Mouse (Mus musculus) thymus, adult 2 months (tissue): ENCODE data around the gene Cuedc2. TPM values are rescaled to one million over a fixed set of nuclear protein-coding genes. Genes with fewer than 3 reads are reported as not detected.

Experiments used
- DNase-seq: peaks from one replicate; pipeline ENCODE4 v3.0.0; 2021
- H3K27ac ChIP-seq: fragments of 200-500 bp; 2 replicates; pipeline ENCODE4 v1.5.1; 2012; ENCODE audit warnings: low read length, control low read depth; ENCODE audit not compliant: control insufficient read depth, insufficient read depth
- H3K27me3 ChIP-seq: fragments of 200-500 bp; 2 replicates; pipeline ENCODE4 v1.6.1; 2012; ENCODE audit warnings: mild to moderate bottlenecking, low read length, moderate library complexity, mixed read lengths; ENCODE audit not compliant: control insufficient read depth, insufficient read depth
- H3K36me3 ChIP-seq: fragments of 200-500 bp; 2 replicates; pipeline ENCODE4 v1.6.1; 2012; ENCODE audit warnings: mild to moderate bottlenecking, low read length, moderate library complexity; ENCODE audit not compliant: control insufficient read depth, insufficient read depth
- H3K4me1 ChIP-seq: fragments of 200-500 bp; replicated peaks from 2 replicates; pipeline ENCODE4 v1.6.1; 2012; ENCODE audit warnings: low read length; ENCODE audit not compliant: control insufficient read depth, insufficient read depth
- H3K4me3 ChIP-seq: fragments of 200-500 bp; 2 replicates; pipeline ENCODE4 v1.5.1; 2012; ENCODE audit warnings: mild to moderate bottlenecking, low read length, control low read depth, moderate library complexity; ENCODE audit not compliant: control insufficient read depth, insufficient read depth
- CTCF ChIP-seq: fragments of 200-500 bp; IDR thresholded peaks from 2 replicates; pipeline ENCODE4 v1.5.1; 2012; ENCODE audit warnings: mild to moderate bottlenecking, control low read depth, low read length, moderate library complexity, borderline replicate concordance; ENCODE audit not compliant: control insufficient read depth, poor library complexity, insufficient read depth; ENCODE audit errors: extremely low read depth
- POLR2A ChIP-seq: fragments of 200-500 bp; IDR thresholded peaks from 2 replicates; pipeline ENCODE4 v1.6.1; 2012; ENCODE audit warnings: mild to moderate bottlenecking, low read length, control low read depth, moderate library complexity; ENCODE audit not compliant: control insufficient read depth, poor library complexity, insufficient read depth; ENCODE audit errors: extremely low read depth
- WGBS: fragments of 180-500 bp; shearing (Covaris S2); methylation state at CpG from one replicate; pipeline ENCODE4 v1.1.7; 2018; 5-methylcytosine and 5-hydroxymethylcytosine counted together
- polyA plus RNA-seq: library from polyadenylated mRNA; depleted of rRNA; stranded (reverse); fragments of >200 nt; gene quantifications from 2 replicates; pipeline ENCODE4 v1.2.3, GENCODE M21; 2012

The Cuedc2 gene
- polyA plus RNA-seq, 1 experiment: 105 TPM

DNA sequence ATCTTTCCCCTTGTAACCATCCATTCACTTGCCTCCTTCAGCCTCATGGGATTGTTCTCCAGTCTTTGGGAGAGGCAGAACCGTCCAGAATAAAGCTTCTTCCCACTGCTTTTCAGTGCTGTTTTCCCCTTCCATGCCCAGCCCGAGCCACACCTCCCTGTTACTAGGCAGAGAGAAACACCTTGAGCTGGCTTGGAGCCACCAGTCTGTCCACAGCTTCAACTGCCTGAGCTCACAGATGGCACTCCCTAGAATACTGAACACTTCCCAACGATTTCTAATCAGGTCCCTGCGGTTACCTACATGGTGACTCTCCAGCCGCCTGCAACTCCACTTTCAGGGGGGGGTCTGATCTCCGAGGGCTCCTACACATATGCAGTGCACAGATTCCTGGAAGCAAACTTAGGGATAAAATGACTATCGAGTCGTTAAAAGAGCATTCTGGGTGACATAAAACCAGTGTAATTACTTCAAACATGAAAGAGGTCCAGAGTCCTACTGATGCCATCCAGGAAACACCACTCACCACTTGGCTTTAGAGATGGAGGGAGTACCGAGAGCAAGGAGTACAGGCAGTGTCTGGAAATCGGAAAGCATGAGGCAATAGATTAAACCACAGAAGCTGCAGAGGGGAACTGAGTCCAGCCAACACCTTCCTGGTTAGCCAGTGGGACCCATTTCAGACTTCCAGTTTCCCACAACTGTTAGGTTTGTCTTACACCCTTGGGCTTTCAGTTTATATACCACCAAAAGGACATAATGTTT is 11.8 kb upstream of the Cuedc2 start, which contains the start of gene 2310034G01Rik:
2310034G01Rik (minus strand) TSS at position 135 of the 765 bp plus-strand sequence.
- no peaks in the 10 kb centered on the region for H3K36me3 ChIP-seq
- WGBS: 82% methylated on average over 10 of the region's 10 CpGs
- no peak for TF ChIP-seq CTCF
- no peak within 1 kb of the TSS for H3K27ac ChIP-seq
- H3K4me1 ChIP-seq: peaks cover 9% of the 10 kb centered on the region
- peak within 1 kb of the TSS; percentile 57 for H3K4me3 ChIP-seq
- no peak for DNase-seq
- peaks cover 2% of the 10 kb centered on the region; the same call in 1 of the 2 replicates for H3K27me3 ChIP-seq

DNA sequence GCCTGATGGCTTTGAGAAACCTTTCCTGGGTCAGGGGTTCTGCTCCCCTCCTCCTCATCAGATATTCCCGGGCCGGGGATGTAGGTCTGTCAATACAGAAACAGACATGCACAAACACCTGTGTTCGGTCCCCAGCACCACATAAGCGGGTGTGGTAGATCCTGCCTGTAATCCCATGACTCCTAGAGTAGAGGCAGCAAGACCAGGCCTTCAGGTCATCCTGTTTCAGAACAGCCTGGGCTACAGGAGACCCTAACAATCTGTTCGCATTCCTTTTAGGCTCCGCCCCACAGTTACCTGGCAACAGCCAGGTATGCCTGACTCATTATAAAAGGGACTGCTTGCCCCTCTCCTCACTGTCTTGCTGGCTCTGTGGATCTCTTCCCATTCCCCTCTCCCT is 11.0 kb upstream of the Cuedc2 start:
- Histone ChIP-seq H3K36me3 (no peaks in the 10 kb centered on the region), H3K27ac (no peak overlapping the region), H3K27me3 (peaks cover 2% of the 10 kb centered on the region; the same call in 1 of the 2 replicates), H3K4me1 (peaks cover 9% of the 10 kb centered on the region), H3K4me3 (no peak overlapping the region)
- no peak for TF ChIP-seq CTCF
- TF ChIP-seq POLR2A: no peak
- DNase-seq: no peak
- 53% methylated on average over 6 of the region's 6 CpGs for WGBS

DNA sequence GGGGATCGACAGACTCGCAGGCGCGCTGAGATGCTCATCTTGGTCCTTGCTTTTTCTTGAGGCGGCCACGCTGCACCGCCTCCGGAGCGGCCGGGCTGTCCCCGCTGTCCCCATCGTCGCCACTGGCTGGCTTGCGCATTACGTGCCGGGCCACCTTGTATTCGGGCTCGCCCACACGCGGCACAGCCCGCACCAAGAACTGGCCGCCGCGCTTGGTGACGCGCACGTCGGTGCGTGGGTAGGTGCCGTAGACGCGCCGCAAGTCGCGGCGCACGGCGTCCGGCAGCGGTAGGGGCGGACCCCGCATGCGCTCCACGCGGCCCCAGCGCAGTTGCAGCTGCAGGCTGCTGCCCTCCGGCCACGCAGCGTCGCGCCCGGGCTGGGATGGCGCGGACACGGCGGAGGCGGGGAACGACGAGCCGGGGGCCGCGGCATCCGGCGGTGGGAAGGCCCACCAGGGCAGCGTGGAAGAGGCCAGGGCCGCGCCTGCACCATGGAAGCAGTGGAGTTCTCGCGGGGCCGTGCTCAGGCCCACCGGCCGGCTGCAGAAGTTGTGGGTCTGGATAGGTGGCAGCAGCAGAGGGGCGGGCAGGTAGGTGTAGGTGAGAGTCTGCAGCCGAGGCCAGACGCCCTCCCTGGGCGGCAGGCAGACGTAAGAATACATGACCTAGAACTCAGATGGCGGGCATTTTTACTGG is 10.4 kb upstream of the Cuedc2 start:
- peaks cover 2% of the 10 kb centered on the region; the same call in 1 of the 2 replicates for H3K27me3 ChIP-seq

DNA sequence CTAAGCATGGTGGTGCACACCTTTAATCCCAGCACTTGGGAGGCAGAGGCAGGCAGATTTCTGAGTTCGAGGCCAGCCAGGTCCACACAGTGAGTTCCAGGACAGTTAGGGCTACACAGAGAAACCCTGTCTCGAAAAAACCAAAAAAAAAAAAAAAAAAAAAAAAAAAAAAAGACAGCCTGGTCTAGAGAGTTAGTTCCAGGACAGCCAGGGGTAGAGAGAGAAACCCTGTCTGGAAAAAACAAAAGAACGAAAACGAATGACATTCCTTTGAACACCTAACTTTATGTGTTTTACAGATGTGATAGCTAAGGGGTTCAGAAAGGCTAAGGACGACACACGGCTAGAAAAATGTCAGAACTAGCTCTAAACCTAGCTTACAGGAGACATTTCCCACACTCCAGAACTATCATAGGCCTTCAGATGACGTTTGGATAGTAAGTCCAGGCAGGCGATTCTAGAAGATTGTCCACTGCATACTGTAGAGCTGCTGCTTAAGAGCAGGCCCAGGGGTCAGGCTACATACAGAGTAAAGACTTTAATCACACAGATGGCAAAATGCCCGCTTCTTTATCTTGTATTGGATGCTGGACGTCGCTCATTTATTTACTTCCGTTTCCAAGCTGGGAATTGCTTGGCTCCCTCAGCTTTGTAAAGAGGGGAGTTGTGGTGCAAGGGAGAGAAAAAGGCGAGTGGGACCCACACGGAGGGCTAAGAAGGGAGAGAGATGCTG is 9.6 kb upstream of the Cuedc2 start:
- Histone ChIP-seq H3K27ac (no peak overlapping the region), H3K4me3 (peak overlapping the region; percentile 57), H3K36me3 (no peaks in the 10 kb centered on the region), H3K27me3 (peaks cover 2% of the 10 kb centered on the region; the same call in 1 of the 2 replicates), H3K4me1 (peaks cover 9% of the 10 kb centered on the region)
- 45% methylated on average over 14 of the region's 14 CpGs for WGBS
- TF ChIP-seq POLR2A: no peak
- TF ChIP-seq CTCF: no peak
- DNase-seq: no peak

More for the DNA sequence above, 10.4 kb upstream of the Cuedc2 start:
- Histone ChIP-seq H3K36me3 (no peaks in the 10 kb centered on the region), H3K4me1 (peaks cover 9% of the 10 kb centered on the region), H3K27ac (no peak overlapping the region), H3K4me3 (peak overlapping the region; percentile 57)
- 1% methylated on average over 77 of the region's 78 CpGs for WGBS
- no peak for TF ChIP-seq CTCF
- no peak for TF ChIP-seq POLR2A
- no peak for DNase-seq

DNA sequence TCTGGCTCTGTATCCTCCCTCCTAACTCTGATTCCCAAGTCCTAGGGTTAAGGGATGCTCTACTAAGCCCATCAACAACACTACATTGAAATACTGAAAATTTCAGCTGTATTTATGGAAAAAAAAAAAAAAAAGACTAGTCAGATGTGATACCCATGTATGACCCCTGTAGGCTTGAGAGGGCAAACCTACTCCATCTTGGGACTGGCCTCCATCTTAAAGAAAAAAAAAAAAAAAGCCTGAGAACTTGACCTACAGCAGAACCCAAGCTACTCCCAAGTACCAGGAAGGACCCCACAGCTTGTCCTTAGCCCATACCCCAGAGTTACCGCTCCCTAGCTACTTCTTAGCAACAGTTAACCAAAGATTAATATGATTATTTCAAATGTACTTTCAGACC is 8.6 kb upstream of the Cuedc2 start:
- no peak overlapping the region for H3K4me3 ChIP-seq
- DNase-seq: no peak

DNA sequence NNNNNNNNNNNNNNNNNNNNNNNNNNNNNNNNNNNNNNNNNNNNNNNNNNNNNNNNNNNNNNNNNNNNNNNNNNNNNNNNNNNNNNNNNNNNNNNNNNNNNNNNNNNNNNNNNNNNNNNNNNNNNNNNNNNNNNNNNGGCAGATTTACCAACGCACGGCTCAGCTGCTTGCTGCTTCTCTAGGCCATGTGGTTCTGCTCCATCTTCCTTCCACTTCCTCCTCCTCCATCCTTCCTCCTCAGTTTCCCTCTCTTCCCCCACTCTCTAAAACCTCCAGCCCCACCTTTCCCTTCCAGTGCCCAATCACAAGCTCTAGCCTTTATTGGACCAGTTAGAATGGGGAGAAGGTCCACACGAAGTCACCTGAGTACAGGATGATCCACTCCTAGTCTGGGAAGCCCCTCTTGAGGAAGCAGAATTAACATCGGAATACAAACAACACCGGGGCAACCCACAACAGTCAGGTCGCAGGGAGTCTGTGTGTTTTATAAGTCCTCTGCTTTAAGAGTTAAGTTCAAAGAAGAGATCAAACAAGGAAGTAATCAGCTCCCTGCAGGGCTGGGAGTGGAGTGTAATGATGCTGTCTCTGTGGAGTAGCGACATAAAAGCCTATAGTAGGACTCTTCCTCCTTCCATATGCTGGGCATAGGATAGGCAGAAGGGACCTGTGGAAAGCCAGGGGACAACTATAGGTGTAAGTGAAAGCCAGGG is 6.4 kb upstream of the Cuedc2 start:
- DNase-seq: no peak
- WGBS: 59% methylated on average over 7 of the region's 7 CpGs
- no peaks in the 10 kb centered on the region for H3K36me3 ChIP-seq
- no peak overlapping the region for H3K27ac ChIP-seq
- no peak overlapping the region for H3K4me3 ChIP-seq
- no peak for TF ChIP-seq POLR2A
- no peak for TF ChIP-seq CTCF
- H3K4me1 ChIP-seq: peaks cover 9% of the 10 kb centered on the region
- peaks cover 2% of the 10 kb centered on the region; the same call in 1 of the 2 replicates for H3K27me3 ChIP-seq

More for the DNA sequence above, 8.6 kb upstream of the Cuedc2 start:
- TF ChIP-seq POLR2A (no peak), CTCF (no peak)
- H3K36me3 ChIP-seq: no peaks in the 10 kb centered on the region
- H3K27ac ChIP-seq: no peak overlapping the region
- peaks cover 9% of the 10 kb centered on the region for H3K4me1 ChIP-seq
- peaks cover 2% of the 10 kb centered on the region; the same call in 1 of the 2 replicates for H3K27me3 ChIP-seq
- 95% methylated on average over 1 of the region's 1 CpGs for WGBS
